Mouse (Mus musculus): ENCODE data around the gene Olfr1222. TPM values are rescaled to one million over a fixed set of nuclear protein-coding genes. Genes with fewer than 3 reads are reported as not detected.
"Not testable (repeated sequence)": the region's sequence is repeated elsewhere in the genome, so short reads cannot be mapped to it uniquely, and the experiment has no call there.

The Olfr1222 gene
- not detected for total RNA-seq (2022)

DNA sequence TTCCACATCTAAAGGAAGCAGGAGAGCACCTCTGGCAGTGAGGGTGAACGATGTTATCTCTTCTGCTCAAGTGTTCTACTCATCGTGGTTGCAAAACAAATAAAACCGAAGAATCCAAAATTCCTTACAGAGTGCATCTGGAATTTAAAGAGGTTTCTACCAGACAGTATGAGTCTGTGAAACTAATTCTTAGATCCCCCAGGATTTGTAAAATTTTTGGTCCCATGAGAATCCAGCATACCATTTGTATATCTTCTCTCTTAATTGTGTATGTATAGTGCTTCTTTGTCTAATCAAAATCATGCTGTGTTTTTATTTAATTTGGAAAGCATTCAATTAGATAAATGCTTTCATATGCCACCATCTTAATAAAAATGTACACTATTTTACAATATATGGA is at the start of gene Olfr1222:
TSS of gene Olfr1222 (minus strand) at position 101 of the 400 bp plus-strand sequence.
- no peak for DNase-seq (ENCODE audit: low spot score in 2 of 2)

DNA sequence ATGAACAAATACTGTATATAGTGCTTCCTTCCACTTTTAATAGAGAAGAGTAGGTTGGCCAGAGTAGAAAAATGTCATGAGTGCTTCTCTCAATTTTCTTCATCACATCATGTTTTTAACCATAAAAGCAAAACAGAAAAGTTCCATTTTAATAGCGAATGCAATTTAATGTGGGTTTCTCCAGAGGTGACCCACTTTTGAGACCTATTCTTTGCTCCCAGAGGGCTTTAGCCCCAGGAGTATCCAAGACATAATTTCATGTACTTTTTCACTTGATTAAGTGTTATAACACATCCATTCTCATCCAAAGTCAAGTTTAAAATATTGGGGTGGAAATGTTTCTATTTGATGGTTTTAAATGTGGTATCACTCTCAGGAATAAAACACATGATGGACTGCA is 41.7 kb upstream of the Olfr1222 start, which contains the start of gene Olfr1225:
TSS of gene Olfr1225 (minus strand) at position 101 of the 400 bp plus-strand sequence.
- DNase-seq (ENCODE audit: low spot score in 2 of 2), result no peak

DNA sequence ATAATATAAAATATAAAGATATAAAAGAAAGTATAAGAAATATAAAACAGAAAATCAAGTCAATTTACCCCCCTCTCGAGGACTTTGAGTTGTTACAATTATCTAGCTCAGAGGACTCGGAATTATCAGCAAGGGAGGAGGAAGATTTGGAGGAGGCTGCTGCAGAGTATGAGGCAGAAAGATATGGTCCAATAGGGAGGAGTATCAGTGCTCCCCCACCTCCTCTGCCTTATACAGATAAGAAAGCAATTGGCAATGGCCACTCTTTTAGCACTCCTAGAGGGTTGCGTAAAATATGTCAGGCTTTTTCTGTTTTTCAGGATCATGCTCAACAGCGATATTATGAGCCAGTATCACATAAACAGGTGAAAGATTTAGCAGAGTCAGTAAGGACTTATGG is 31.9 kb upstream of the Olfr1222 start:
- DNase-seq (ENCODE audit: low spot score in 2 of 2), result not testable (repeated sequence)

DNA sequence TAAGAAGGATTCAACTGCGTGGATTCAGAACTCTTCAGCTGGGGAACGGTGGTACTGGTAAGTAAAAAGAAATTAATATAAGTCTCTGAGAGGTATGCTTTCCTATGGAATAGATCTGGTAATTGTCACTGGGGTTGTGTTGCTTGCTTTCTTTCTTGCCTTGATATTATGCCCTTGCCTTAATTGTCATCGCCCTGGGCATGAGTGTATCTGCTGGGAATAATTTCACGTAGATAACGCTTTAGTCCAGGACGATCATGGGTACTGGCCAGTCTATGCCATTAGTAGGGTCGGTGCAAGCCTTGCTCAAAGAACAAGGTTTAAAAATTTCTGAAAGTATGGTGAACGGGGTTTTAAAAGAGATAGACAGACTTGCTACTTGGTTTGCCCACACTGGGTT is 31.1 kb upstream of the Olfr1222 start, which contains the start of gene Olfr1224-ps1:
TSS of gene Olfr1224-ps1 (minus strand) at position 101 of the 400 bp plus-strand sequence.
- DNase-seq (ENCODE audit: low spot score in 2 of 2), result not testable (repeated sequence)

DNA sequence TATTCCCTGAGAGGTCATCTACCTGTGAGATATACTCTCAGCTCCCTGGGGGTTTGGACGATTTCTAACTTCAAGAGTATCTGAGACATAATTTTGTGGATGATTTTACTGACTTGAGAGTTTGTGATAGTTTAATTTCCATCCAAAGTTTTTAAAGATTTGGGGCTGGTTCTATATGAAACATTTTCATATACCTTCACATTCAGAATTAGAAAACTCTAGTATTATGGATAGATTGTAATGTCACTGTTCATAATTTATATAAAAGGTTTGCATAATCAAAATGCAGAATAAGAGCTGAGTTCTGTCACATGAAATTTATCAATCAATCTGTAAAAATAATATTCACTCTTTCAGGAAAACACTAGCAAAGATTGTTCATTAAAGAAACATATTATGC is 18.6 kb upstream of the Olfr1222 start, which contains the start of gene Olfr1223:
TSS of gene Olfr1223 (minus strand) at position 101 of the 400 bp plus-strand sequence.
- DNase-seq (ENCODE audit: low spot score in 2 of 2), result no peak

DNA sequence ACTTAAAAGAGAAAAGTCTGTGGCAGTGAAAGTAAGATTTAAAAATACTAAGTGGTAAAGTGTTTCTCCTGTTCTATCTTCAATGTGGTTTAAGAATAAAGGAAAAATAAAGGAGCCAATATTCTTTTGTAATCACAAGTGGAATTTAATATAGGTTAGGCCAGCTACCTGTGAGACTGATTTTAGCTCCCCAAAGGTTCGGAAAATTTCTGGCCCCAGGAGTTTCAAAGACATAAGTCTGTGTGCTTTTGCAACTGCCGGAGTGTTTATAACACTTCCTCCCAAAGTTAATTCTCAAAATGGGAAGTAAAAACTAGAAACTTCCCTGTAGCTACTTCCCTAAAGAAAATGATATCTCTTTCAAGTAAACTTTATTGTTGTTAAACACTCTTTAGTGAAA is 15.7 kb downstream of the Olfr1222 start, which contains the start of gene Olfr1221:
TSS of gene Olfr1221 (minus strand) at position 101 of the 400 bp plus-strand sequence.
- DNase-seq (ENCODE audit: low spot score in 2 of 2), result no peak

DNA sequence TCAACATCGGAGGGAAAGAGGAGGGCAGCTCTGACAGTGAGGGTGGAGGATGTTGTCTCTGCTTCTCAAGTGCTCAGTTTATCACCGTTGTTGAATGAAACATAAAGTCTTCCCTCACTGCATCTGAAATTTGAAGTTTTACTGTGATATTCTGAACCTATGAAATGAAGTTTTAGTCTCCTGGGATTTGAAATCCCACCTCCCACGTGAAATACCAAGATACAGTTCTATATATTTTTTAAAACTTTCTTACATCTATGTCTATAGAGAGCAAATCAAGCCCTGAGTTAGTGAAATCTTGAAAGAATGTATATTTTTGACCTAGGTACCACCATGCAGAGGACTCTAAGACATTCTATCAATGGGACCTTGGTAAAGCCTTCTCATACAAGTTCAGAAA is 26.1 kb downstream of the Olfr1222 start, which contains the start of gene Olfr1220:
TSS of gene Olfr1220 (minus strand) at position 101 of the 400 bp plus-strand sequence.
- DNase-seq (ENCODE audit: low spot score in 2 of 2), result no peak

DNA sequence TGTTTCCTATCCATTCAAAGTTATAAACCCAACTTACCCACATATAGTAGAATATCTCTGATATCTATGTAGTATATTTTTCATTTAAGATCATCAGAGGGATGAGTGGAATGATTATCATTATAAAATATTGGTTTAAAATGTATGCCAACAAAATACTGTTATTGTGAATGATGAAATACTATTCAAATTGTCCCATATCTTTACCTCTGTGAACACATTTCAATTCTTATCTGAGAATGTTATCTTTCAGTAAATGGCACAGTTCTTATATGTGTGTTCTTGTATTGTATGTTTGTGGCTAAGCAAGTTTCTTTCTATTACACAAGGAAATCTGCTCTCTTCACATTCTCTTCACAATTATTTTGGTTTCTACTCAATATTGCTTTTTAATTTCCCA is 27.2 kb downstream of the Olfr1222 start:
- no peak for DNase-seq (ENCODE audit: low spot score in 2 of 2)

DNA sequence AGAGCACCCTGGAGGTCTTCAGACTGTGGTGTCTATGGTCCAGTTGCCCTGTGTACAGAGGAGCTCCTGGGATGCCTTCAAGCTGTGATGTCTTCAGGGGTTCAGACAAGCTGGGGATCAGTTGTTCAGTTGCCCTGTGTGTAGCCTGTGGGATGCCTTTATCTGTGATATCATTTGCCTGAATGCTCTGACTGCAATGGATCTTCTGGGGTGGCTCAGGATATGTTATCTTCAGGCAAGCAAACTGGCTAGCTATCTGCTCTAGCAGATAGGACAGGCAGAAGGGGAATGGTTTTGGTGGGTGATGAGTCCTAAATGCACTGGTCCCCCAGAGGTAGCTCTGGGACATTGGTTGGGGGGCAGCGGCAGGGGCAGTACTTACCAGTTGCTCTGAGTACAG is 39.0 kb downstream of the Olfr1222 start:
- DNase-seq (ENCODE audit: low spot score in 2 of 2), result no peak

DNA sequence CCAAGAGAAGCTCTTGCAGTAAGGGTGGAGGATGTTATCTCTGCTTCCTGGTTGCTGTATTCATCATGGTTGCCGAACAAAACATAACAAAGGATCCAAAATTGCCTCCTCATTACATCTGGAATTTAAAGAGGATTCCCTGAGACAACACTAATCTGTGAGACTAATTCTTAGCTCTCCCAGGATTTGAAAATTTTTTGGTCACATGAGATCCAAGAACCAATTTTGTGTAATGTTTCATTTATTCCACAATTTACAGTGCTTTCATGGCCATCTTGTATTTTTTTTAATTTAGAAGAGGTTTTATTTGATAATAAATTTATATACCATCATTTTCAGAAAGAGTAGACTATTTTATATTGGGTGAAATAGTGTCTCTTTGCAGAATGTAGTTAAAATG is 49.4 kb downstream of the Olfr1222 start, which contains the start of gene Olfr1219:
TSS of gene Olfr1219 (minus strand) at position 101 of the 400 bp plus-strand sequence.
- no peak for DNase-seq (ENCODE audit: low spot score in 2 of 2)

DNA sequence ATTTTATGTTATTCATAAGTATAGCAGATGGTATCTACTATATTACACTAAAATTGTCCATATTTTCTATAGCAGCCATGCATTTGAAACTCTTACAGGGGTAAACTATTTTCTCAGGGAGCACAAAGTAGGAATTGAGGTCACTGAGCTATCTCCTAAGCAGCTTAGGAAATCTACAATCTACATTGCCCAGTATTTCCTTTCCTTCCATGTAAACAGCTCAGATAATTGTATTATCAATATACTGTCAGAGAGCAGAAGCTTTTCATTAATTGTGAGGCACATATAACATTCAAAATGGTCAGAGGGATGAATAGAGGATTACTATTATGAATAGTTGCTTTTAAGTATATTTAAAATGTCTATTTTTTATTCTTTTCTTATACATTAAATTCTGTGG is 51.4 kb downstream of the Olfr1222 start:
- no peak for DNase-seq (ENCODE audit: low spot score in 2 of 2)

Other genes with a start within 250 kb of the Olfr1222 start
- not detected for gene Olfr1208, start 230.7 kb downstream of the Olfr1222 start, total RNA-seq (2022)
- not detected for gene Olfr1209, start 217.9 kb downstream of the Olfr1222 start, total RNA-seq (2022)
- gene Olfr1211, start 194.9 kb downstream of the Olfr1222 start, total RNA-seq (2022), result not detected
- gene Olfr1212, start 179.1 kb downstream of the Olfr1222 start, total RNA-seq (2022), result not detected
- not detected for gene Gm13762, start 152.8 kb downstream of the Olfr1222 start, total RNA-seq (2022)
- gene Olfr1214, start 140.4 kb downstream of the Olfr1222 start, total RNA-seq (2022), result not detected
- gene Olfr1215, start 126.1 kb downstream of the Olfr1222 start, total RNA-seq (2022), result not detected
- gene Olfr1216, start 114.7 kb downstream of the Olfr1222 start, total RNA-seq (2022), result not detected
- not detected for gene Olfr1217, start 101.0 kb downstream of the Olfr1222 start, total RNA-seq (2022)
- gene Olfr1218, start 71.9 kb downstream of the Olfr1222 start, total RNA-seq (2022), result not detected
- not detected for gene Olfr1219, start 49.5 kb downstream of the Olfr1222 start, total RNA-seq (2022)
- gene Olfr1220, start 26.2 kb downstream of the Olfr1222 start, total RNA-seq (2022), result not detected
- gene Olfr1221, start 15.8 kb downstream of the Olfr1222 start, total RNA-seq (2022), result not detected
- not detected for gene Olfr1223, start 18.5 kb upstream of the Olfr1222 start, total RNA-seq (2022)
- gene Olfr1224-ps1, start 31.0 kb upstream of the Olfr1222 start, total RNA-seq (2022), result not detected
- gene Olfr1225, start 41.6 kb upstream of the Olfr1222 start, total RNA-seq (2022), result not detected
- gene Olfr1226, start 67.0 kb upstream of the Olfr1222 start, total RNA-seq (2022), result not detected
- not detected for gene Olfr1228, start 121.0 kb upstream of the Olfr1222 start, total RNA-seq (2022)
- gene Olfr1229, start 155.0 kb upstream of the Olfr1222 start, total RNA-seq (2022), result not detected
- gene Olfr1230, start 164.2 kb upstream of the Olfr1222 start, total RNA-seq (2022), result not detected
- not detected for gene Olfr1231, start 174.0 kb upstream of the Olfr1222 start, total RNA-seq (2022)
- gene Olfr1232, start 196.6 kb upstream of the Olfr1222 start, total RNA-seq (2022), result not detected
- gene Olfr1233, start 209.3 kb upstream of the Olfr1222 start, total RNA-seq (2022), result not detected
- gene Olfr1234, start 231.8 kb upstream of the Olfr1222 start, total RNA-seq (2022), result not detected